Mouse (Mus musculus) hindbrain, embryonic 10.5 days (tissue): Measurements from ENCODE around the gene Creb3l2. TPM values are rescaled to one million over a fixed set of nuclear protein-coding genes. Genes with fewer than 3 reads are reported as not detected.

Source experiments
- DNase-seq: peaks from one replicate; pipeline ENCODE4 v3.0.0-alpha.2; 2017; ENCODE audit warnings: low spot score
- H3K27ac ChIP-seq: fragments of 300-500 bp; sonication (generic); 2 replicates; pipeline ENCODE4 v1.5.1; 2016; ENCODE audit warnings: mild to moderate bottlenecking, moderate library complexity
- H3K27me3 ChIP-seq: fragments of 300-500 bp; sonication (generic); 2 replicates; pipeline ENCODE4 v1.6.1; 2016; ENCODE audit warnings: mild to moderate bottlenecking; ENCODE audit not compliant: poor library complexity, insufficient read depth, severe bottlenecking
- H3K36me3 ChIP-seq: fragments of 300-500 bp; sonication (generic); 2 replicates; pipeline ENCODE4 v1.6.1; 2016; ENCODE audit warnings: mild to moderate bottlenecking, moderate library complexity
- H3K4me1 ChIP-seq: fragments of 300-500 bp; sonication (generic); replicated peaks from 2 replicates; pipeline ENCODE4 v1.6.1; 2016; ENCODE audit warnings: mild to moderate bottlenecking
- H3K4me3 ChIP-seq: fragments of 300-500 bp; sonication (generic); 2 replicates; pipeline ENCODE4 v1.5.1; 2016; ENCODE audit warnings: mild to moderate bottlenecking, moderate library complexity
- H3K9me3 ChIP-seq: fragments of 300-500 bp; sonication (generic); 2 replicates; pipeline ENCODE4 v1.6.1; 2016; ENCODE audit warnings: mild to moderate bottlenecking, moderate library complexity
- WGBS: fragments of 180-500 bp; shearing (Covaris S2); methylation state at CpG from one replicate; pipeline ENCODE4 v1.1.7; 2016; 5-methylcytosine and 5-hydroxymethylcytosine counted together
- polyA plus RNA-seq: library from polyadenylated mRNA; unstranded; fragments of >200 nt; fragmentation: Nextera tagmentation; extraction: Ambion mirVana; gene quantifications from 2 replicates; pipeline ENCODE4 v1.2.1, GENCODE M21; 2016

The Creb3l2 gene
- 7.6 and 9.4 TPM in 2 replicates for polyA plus RNA-seq

- Histone ChIP-seq H3K27ac (peak within 1 kb of the TSS; percentile 89), H3K36me3 (no peaks in the 10 kb centered on the region), H3K9me3 (no peaks in the 10 kb centered on the region), H3K4me1 (peaks cover 37% of the 10 kb centered on the region), H3K27me3 (no peaks in the 10 kb centered on the region), H3K4me3 (peak within 1 kb of the TSS; percentile 88)
- under 1% methylated on average over 33 of the region's 33 CpGs for WGBS
- DNase-seq: peak; percentile 99
These were observed at the start of gene Creb3l2 for GRCm38 (mm10) chr6:37442041-37442667. Gene Creb3l2, minus strand, starts transcription at chr6:37442146.

GRCm38 (mm10) chr6:37486502-37486901, 44.6 kb upstream of the Creb3l2 start:
- H3K4me1 ChIP-seq: no peaks in the 10 kb centered on the region
- WGBS: 90% methylated on average over 4 of the region's 4 CpGs
- no peaks in the 10 kb centered on the region for H3K27me3 ChIP-seq
- no peaks in the 10 kb centered on the region for H3K9me3 ChIP-seq
- H3K4me3 ChIP-seq: no peak overlapping the region
- DNase-seq: no peak
- no peak overlapping the region for H3K27ac ChIP-seq
- no peaks in the 10 kb centered on the region for H3K36me3 ChIP-seq

GRCm38 (mm10) chr6:37484588-37485070, 42.7 kb upstream of the Creb3l2 start:
- Histone ChIP-seq H3K9me3 (no peaks in the 10 kb centered on the region), H3K4me1 (no peaks in the 10 kb centered on the region), H3K4me3 (no peak overlapping the region), H3K36me3 (no peaks in the 10 kb centered on the region), H3K27ac (no peak overlapping the region), H3K27me3 (no peaks in the 10 kb centered on the region)
- DNase-seq: no peak
- 74% methylated on average over 1 of the region's 1 CpGs for WGBS

GRCm38 (mm10) chr6:37483262-37483661, 41.3 kb upstream of the Creb3l2 start:
- 67% methylated on average over 5 of the region's 5 CpGs for WGBS
- H3K9me3 ChIP-seq: no peaks in the 10 kb centered on the region
- H3K36me3 ChIP-seq: no peaks in the 10 kb centered on the region
- no peaks in the 10 kb centered on the region for H3K4me1 ChIP-seq
- DNase-seq: no peak
- no peak overlapping the region for H3K4me3 ChIP-seq
- no peak overlapping the region for H3K27ac ChIP-seq
- no peaks in the 10 kb centered on the region for H3K27me3 ChIP-seq

- no peak for DNase-seq
- Histone ChIP-seq H3K9me3 (no peaks in the 10 kb centered on the region), H3K27me3 (no peaks in the 10 kb centered on the region), H3K27ac (no peak overlapping the region), H3K4me3 (no peak overlapping the region), H3K4me1 (no peaks in the 10 kb centered on the region), H3K36me3 (no peaks in the 10 kb centered on the region)
- 83% methylated on average over 3 of the region's 3 CpGs for WGBS
These were observed 39.2 kb upstream of the Creb3l2 start for GRCm38 (mm10) chr6:37481147-37481546.

- Histone ChIP-seq H3K36me3 (no peaks in the 10 kb centered on the region), H3K9me3 (no peaks in the 10 kb centered on the region), H3K4me1 (no peaks in the 10 kb centered on the region), H3K27ac (no peak overlapping the region), H3K27me3 (no peaks in the 10 kb centered on the region), H3K4me3 (no peak overlapping the region)
- no peak for DNase-seq
These were observed 38.1 kb upstream of the Creb3l2 start for GRCm38 (mm10) chr6:37480008-37480407.

GRCm38 (mm10) chr6:37478481-37478880, 36.5 kb upstream of the Creb3l2 start:
- no peaks in the 10 kb centered on the region for H3K27me3 ChIP-seq
- no peak overlapping the region for H3K4me3 ChIP-seq
- H3K4me1 ChIP-seq: no peaks in the 10 kb centered on the region
- H3K36me3 ChIP-seq: no peaks in the 10 kb centered on the region
- DNase-seq: no peak
- H3K9me3 ChIP-seq: no peaks in the 10 kb centered on the region; the same call in 1 of the 2 replicates
- H3K27ac ChIP-seq: no peak overlapping the region
- 93% methylated on average over 2 of the region's 2 CpGs for WGBS

- Histone ChIP-seq H3K4me3 (no peak overlapping the region), H3K27ac (no peak overlapping the region), H3K9me3 (no peaks in the 10 kb centered on the region; the same call in 1 of the 2 replicates), H3K27me3 (no peaks in the 10 kb centered on the region), H3K4me1 (no peaks in the 10 kb centered on the region), H3K36me3 (no peaks in the 10 kb centered on the region)
- DNase-seq: no peak
- 88% methylated on average over 4 of the region's 4 CpGs for WGBS
These were observed 31.9 kb upstream of the Creb3l2 start for GRCm38 (mm10) chr6:37473674-37474342.

- Histone ChIP-seq H3K4me3 (no peak overlapping the region), H3K27ac (no peak overlapping the region), H3K36me3 (no peaks in the 10 kb centered on the region), H3K4me1 (no peaks in the 10 kb centered on the region), H3K27me3 (no peaks in the 10 kb centered on the region), H3K9me3 (no peaks in the 10 kb centered on the region; the same call in 1 of the 2 replicates)
- WGBS: 68% methylated on average over 4 of the region's 4 CpGs
- no peak for DNase-seq
These were observed 28.3 kb upstream of the Creb3l2 start for GRCm38 (mm10) chr6:37470216-37470615.

GRCm38 (mm10) chr6:37465847-37466246, 23.9 kb upstream of the Creb3l2 start:
- no peaks in the 10 kb centered on the region for H3K27me3 ChIP-seq
- H3K27ac ChIP-seq: no peak overlapping the region
- no peak overlapping the region for H3K4me3 ChIP-seq
- H3K4me1 ChIP-seq: peaks cover 4% of the 10 kb centered on the region; the same call in 1 of the 2 replicates
- WGBS: 75% methylated on average over 5 of the region's 5 CpGs
- H3K9me3 ChIP-seq: no peaks in the 10 kb centered on the region
- no peak for DNase-seq
- no peaks in the 10 kb centered on the region for H3K36me3 ChIP-seq

GRCm38 (mm10) chr6:37465356-37465755, 23.4 kb upstream of the Creb3l2 start:
- H3K27me3 ChIP-seq: no peaks in the 10 kb centered on the region
- H3K4me3 ChIP-seq: no peak overlapping the region
- H3K36me3 ChIP-seq: no peaks in the 10 kb centered on the region
- DNase-seq: no peak
- no peak overlapping the region for H3K27ac ChIP-seq
- no peaks in the 10 kb centered on the region for H3K9me3 ChIP-seq
- peaks cover 4% of the 10 kb centered on the region; the same call in 1 of the 2 replicates for H3K4me1 ChIP-seq

GRCm38 (mm10) chr6:37464585-37464984, 22.6 kb upstream of the Creb3l2 start:
- WGBS: 11% methylated on average over 5 of the region's 5 CpGs
- peak overlapping the region; percentile 54 for H3K4me3 ChIP-seq
- no peaks in the 10 kb centered on the region for H3K27me3 ChIP-seq
- H3K4me1 ChIP-seq: peaks cover 4% of the 10 kb centered on the region; the same call in 1 of the 2 replicates
- no peaks in the 10 kb centered on the region for H3K36me3 ChIP-seq
- no peaks in the 10 kb centered on the region for H3K9me3 ChIP-seq
- peak; percentile 12 for DNase-seq
- H3K27ac ChIP-seq: peak overlapping the region; percentile 77
